In the genomic region with DNA sequence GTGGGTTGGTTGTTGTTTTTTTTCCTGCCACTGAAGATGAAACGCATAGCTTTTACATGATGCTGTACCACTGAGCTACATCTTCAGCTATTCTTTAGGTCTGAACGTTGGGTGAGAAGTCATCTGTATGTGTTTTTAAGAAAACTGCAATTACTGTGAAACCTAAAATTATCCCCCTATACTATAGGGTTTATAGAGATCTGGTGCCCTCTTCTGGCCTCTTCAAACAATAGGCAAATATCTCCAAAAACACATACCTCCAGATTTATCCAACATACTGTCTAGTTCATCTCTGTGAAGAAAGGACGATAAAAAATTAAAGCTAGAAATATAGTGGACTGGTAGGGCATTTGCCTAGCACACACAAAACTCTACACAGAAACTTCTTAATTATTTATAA, we compare ENCODE assay signal across 16 mouse cellular contexts. TPM values are rescaled to one million over a fixed set of nuclear protein-coding genes. Genes with fewer than 3 reads are reported as not detected.
DNase-seq lines count a peak whose midpoint lies in the region; ATAC-seq and TF ChIP-seq lines count a peak whose summit lies in the region.
"Had no signal": no experiment of that assay in that cellular context is flagged by ENCODE, and none has a peak within 500 bp of the region (broad histone marks: within the 10 kb centered on the region; RNA-seq: fewer than 3 reads in every experiment).

No protein-coding gene starts in this region.

- TF ChIP-seq EP300 in liver, postnatal 0 days (IDR thresholded peaks at IDR 0.05; ENCODE audit: low read depth), result no peak

- intact Hi-C loops in gastrocnemius, adult 2 months (cut with DNase I), result no loop called here

- 0 out of 2 replicates have a peak, but pooled peaks have one; percentile 12 for TF ChIP-seq CTCF in gastrocnemius, adult 2 months (IDR thresholded peaks at IDR 0.05)
- TF ChIP-seq CTCF in liver, postnatal 0 days (IDR thresholded peaks at IDR 0.05; ENCODE audit: low read depth), result peak; percentile 25

- no peak for TF ChIP-seq POLR2A in myocyte (IDR thresholded peaks at IDR 0.05; ENCODE audit: insufficient read length, low read depth)

- DNase-seq in gastrocnemius, adult 2 months, result no peak
- no peak for DNase-seq in gastrocnemius, postnatal 10 days
- DNase-seq in liver, postnatal 0 days, result no peak
- peak; percentile 1 for DNase-seq in ZHBTc4 (ENCODE audit: low read depth, low spot score)
- DNase-seq in right cerebral cortex, adult 18-20 months, result no peak
- no peak for DNase-seq in urinary bladder, postnatal 36 days (ENCODE audit: low spot score in 2 of 2)
- DNase-seq: cerebellum, adult 18-20 months; lung, postnatal 10 days had no signal

- H3K4me3 ChIP-seq in gastrocnemius, adult 2 months, result no peak overlapping the region
- no peak overlapping the region for H3K4me3 ChIP-seq in liver, postnatal 0 days (ENCODE audit: low read depth, low read length)
- no peak overlapping the region for H3K4me3 ChIP-seq in liver, embryonic 12.5 days
- H3K4me3 ChIP-seq in myocyte, result no peak overlapping the region
- H3K4me3 ChIP-seq: embryonic facial prominence, embryonic 15.5 days; limb, embryonic 12.5 days had no signal

- no peak overlapping the region for H3K4me2 ChIP-seq in liver, postnatal 0 days (ENCODE audit: low read depth, low read length)
- no peak overlapping the region for H3K4me2 ChIP-seq in liver, embryonic 12.5 days
- H3K4me2 ChIP-seq in myocyte (ENCODE audit: low read depth), result peak overlapping the region; percentile 52
- H3K4me2 ChIP-seq: embryonic facial prominence, embryonic 15.5 days; limb, embryonic 12.5 days had no signal

- H3K36me3 ChIP-seq in liver, postnatal 0 days (replicated peaks; ENCODE audit: insufficient read depth, low read length), result no peaks in the 10 kb centered on the region
- no peaks in the 10 kb centered on the region for H3K36me3 ChIP-seq in liver, embryonic 12.5 days
- H3K36me3 ChIP-seq in myocyte (ENCODE audit: control insufficient read depth, insufficient read depth), result no peaks in the 10 kb centered on the region
- H3K36me3 ChIP-seq: embryonic facial prominence, embryonic 15.5 days; limb, embryonic 12.5 days had no signal

- no peaks in the 10 kb centered on the region for H3K27me3 ChIP-seq in liver, postnatal 0 days (ENCODE audit: insufficient read depth, low read length)
- H3K27me3 ChIP-seq in liver, embryonic 12.5 days (replicated peaks), result no peaks in the 10 kb centered on the region
- no peaks in the 10 kb centered on the region for H3K27me3 ChIP-seq in myocyte (ENCODE audit: control insufficient read depth, insufficient read depth, insufficient read length)
- H3K27me3 ChIP-seq: embryonic facial prominence, embryonic 15.5 days; limb, embryonic 12.5 days had no signal

- no peak overlapping the region for H3ac ChIP-seq in myocyte (ENCODE audit: control insufficient read depth, insufficient read length)

- no peak overlapping the region for H3K9ac ChIP-seq in liver, postnatal 0 days (replicated peaks)
- H3K9ac ChIP-seq in liver, embryonic 12.5 days, result no peak overlapping the region
- H3K9ac ChIP-seq: embryonic facial prominence, embryonic 15.5 days; limb, embryonic 12.5 days had no signal

- no peak for ATAC-seq in liver, postnatal 0 days
- ATAC-seq in liver, embryonic 12.5 days, result no peak

- peaks cover 12% of the 10 kb centered on the region for H3K79me2 ChIP-seq in myocyte (ENCODE audit: control insufficient read depth, insufficient read depth)

- 44% methylated on average over 3 of the region's 3 CpGs for WGBS in liver, postnatal 0 days (ENCODE audit: insufficient replicate concordance)
- 33% methylated on average over 3 of the region's 3 CpGs for WGBS in liver, embryonic 12.5 days (ENCODE audit: insufficient replicate concordance)

- H3K4me1 ChIP-seq in liver, postnatal 0 days (ENCODE audit: insufficient read depth), result no peaks in the 10 kb centered on the region
- no peaks in the 10 kb centered on the region for H3K4me1 ChIP-seq in liver, embryonic 12.5 days
- H3K4me1 ChIP-seq: embryonic facial prominence, embryonic 15.5 days; limb, embryonic 12.5 days had no signal

- no peak overlapping the region for H3K27ac ChIP-seq in gastrocnemius, adult 2 months
- no peak overlapping the region for H3K27ac ChIP-seq in liver, postnatal 0 days (ENCODE audit: low read depth)
- H3K27ac ChIP-seq in liver, embryonic 12.5 days, result no peak overlapping the region
- H3K27ac ChIP-seq: embryonic facial prominence, embryonic 15.5 days; limb, embryonic 12.5 days had no signal

- no peaks in the 10 kb centered on the region for H3K9me3 ChIP-seq in liver, postnatal 0 days (ENCODE audit: low read length)
- H3K9me3 ChIP-seq in liver, embryonic 12.5 days (replicated peaks), result no peaks in the 10 kb centered on the region
- H3K9me3 ChIP-seq: embryonic facial prominence, embryonic 15.5 days; limb, embryonic 12.5 days had no signal

TF ChIP-seq in myocyte, 11 proteins besides CTCF, POLR2A, EP300 and RAD21:
- TF ChIP-seq REST (IDR thresholded peaks at IDR 0.05; ENCODE audit: insufficient read depth, insufficient read length) (no peak), USF1 (IDR thresholded peaks at IDR 0.05; ENCODE audit: low read depth) (no peak), SRF (IDR thresholded peaks at IDR 0.05; ENCODE audit: control insufficient read depth, insufficient read length, low read depth) (no peak), TCF3 (IDR thresholded peaks at IDR 0.05; ENCODE audit: insufficient read length, low read depth) (no peak)

RNA-seq across cellular contexts. Expression of gene Xlr, which starts 1.6 kb away (rescaled TPM):
- total RNA-seq in gastrocnemius, adult 2 months (2021), result under 1 TPM; 0.23 to 0.70 TPM
- 1 to 10 TPM in 1 of 2 experiments, under 1 TPM in 1; 0.75 to 1.1 TPM for total RNA-seq in gastrocnemius, postnatal 10 days (2021)
- polyA plus RNA-seq in liver, postnatal 0 days (2015; fragmentation: Nextera tagmentation; extraction: Ambion mirVana), result 3.5 and 3.6 TPM in 2 replicates
- polyA plus RNA-seq in liver, embryonic 12.5 days (2016; fragmentation: Nextera tagmentation; extraction: Ambion mirVana), result 2.0 and 3.1 TPM in 2 replicates
- 22.0 TPM for polyA plus RNA-seq in myocyte (2012; fragmentation: generic; extraction: Trizol)

RNA-seq across cellular contexts. Expression of gene Zfp36l3, which starts 22.9 kb away (rescaled TPM):
- total RNA-seq in gastrocnemius, adult 2 months (2021), result not detected
- not detected for total RNA-seq in gastrocnemius, postnatal 10 days (2021)
- polyA plus RNA-seq in liver, postnatal 0 days (2015; fragmentation: Nextera tagmentation; extraction: Ambion mirVana), result not detected in 2 replicates
- polyA plus RNA-seq in liver, embryonic 12.5 days (2016; fragmentation: Nextera tagmentation; extraction: Ambion mirVana), result not detected in 2 replicates
- polyA plus RNA-seq in myocyte (2012; fragmentation: generic; extraction: Trizol), result 0.06 TPM
- total RNA-seq: adrenal gland, adult 18-20 months; layer of hippocampus, adult 8-10 months had no signal
- polyA plus RNA-seq: embryonic facial prominence, embryonic 15.5 days; intestine, embryonic 14.5 days; limb, embryonic 12.5 days had no signal

RNA-seq across cellular contexts. Expression of gene 1700013H16Rik, which starts 41.4 kb away (rescaled TPM):
- not detected for total RNA-seq in gastrocnemius, adult 2 months (2021)
- total RNA-seq in gastrocnemius, postnatal 10 days (2021), result not detected
- polyA plus RNA-seq in liver, postnatal 0 days (2015; fragmentation: Nextera tagmentation; extraction: Ambion mirVana), result not detected in 2 replicates
- polyA plus RNA-seq in liver, embryonic 12.5 days (2016; fragmentation: Nextera tagmentation; extraction: Ambion mirVana), result not detected in 2 replicates
- polyA plus RNA-seq in myocyte (2012; fragmentation: generic; extraction: Trizol), result not detected
- total RNA-seq: adrenal gland, adult 18-20 months; layer of hippocampus, adult 8-10 months had no signal
- polyA plus RNA-seq: embryonic facial prominence, embryonic 15.5 days; intestine, embryonic 14.5 days; limb, embryonic 12.5 days; urinary bladder, adult 2 months had no signal
